Mouse (Mus musculus): ENCODE data around the gene Rilpl1. TPM values are rescaled to one million over a fixed set of nuclear protein-coding genes. Genes with fewer than 3 reads are reported as not detected.
A peak's percentile ranks its signal among the peaks of the same experiment; 100 is the strongest.
"Not testable (repeated sequence)": the region's sequence is repeated elsewhere in the genome, so short reads cannot be mapped to it uniquely, and the experiment has no call there.

Rilpl1 gene
- total RNA-seq (2015; ENCODE audit: low replicate concordance) (not detected in 2 replicates), total RNA-seq (2017; ENCODE audit: low replicate concordance) (not detected in 2 replicates)

DNA sequence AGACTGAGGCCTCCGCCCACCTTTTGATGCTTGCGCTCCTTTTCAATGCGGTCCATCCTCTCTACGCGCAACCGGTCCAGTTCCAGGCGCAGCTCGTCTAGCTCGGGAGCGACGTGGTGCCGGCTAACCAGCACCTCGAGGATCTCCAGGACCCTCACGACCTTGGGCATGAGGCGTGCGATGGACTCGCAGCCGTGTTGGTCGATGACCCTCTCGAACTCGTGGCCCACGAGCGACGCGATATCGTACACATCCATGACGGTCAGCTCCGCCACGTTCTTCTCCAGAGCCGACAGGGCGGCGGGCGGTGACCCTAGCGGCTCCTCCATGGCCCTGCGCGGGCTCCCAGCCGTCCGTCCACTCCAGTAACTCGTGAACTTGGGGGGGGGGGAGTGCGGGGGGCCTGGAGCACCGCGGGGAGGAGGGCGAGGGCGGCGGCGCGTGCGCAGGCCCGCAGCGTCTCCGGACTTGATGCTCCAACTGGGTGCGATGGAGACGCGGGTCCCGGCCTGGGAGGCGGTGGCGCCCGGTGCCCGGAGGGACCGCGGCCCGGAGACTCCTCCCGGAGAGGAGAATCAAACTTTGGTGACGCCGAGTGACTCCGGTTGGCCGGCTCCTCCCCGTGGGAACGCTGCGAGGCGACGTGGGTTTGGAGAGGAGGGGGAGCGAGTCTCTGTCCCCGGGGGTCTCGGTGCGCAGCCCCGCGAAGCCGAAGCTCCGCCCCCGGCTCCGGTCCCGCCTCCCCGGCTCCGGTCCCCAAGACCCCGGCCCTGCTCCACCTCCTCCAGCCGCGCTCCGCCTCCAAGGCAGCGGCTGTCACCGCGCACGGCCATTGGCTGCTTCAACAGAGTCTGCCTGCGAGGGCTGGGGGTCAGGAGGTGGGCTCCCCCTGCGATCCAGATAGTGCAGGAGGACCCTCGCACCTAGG lies at the start of gene Rilpl1:
Gene Rilpl1, minus strand, starts transcription at position 737 of the 928 bp plus-strand sequence.
- no peak for ATAC-seq (replicated peaks; ENCODE audit: low FRiP score, poor library complexity, severe bottlenecking)

DNA sequence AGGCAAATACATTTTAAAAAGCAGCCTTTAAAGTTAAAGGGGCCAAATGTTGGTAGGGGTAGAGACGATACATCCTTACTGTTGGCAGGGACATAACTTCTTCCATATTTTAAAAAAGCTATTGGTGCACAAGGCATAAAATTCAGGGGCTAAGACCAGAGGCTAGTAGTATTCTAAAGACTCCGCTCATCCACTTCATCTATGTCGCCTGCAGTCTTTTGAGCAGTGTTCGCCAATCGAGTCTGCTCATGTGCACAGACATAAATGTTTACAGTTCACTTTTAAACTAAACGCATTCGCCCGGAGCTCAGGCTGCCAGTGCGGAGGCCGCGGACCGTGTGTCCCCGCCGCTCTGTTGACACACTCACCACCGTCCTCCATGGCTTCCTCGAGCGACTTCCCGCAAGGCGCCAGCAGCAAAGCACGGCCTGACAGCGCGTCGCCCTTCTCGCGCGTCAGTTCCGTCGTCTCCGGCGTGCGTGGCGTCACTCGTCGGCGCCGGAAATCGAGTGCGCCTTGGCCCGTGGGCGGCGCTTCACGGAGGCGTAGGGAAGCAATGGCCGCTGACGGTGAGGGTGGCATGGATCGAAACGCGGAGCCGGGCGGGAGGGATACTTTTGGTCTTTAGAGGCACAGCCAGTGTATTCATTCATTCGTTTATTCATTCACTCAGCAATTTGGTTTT lies 47.6 kb upstream of the Rilpl1 start, which contains the start of the genes Eif2b1 and Gtf2h3:
Gene Eif2b1, minus strand, starts transcription at position 499 of the 685 bp plus-strand sequence.
Gene Gtf2h3, plus strand, starts transcription at position 508 of the 685 bp plus-strand sequence.
- ATAC-seq (replicated peaks; ENCODE audit: low FRiP score, poor library complexity, severe bottlenecking), result peak; percentile 100

DNA sequence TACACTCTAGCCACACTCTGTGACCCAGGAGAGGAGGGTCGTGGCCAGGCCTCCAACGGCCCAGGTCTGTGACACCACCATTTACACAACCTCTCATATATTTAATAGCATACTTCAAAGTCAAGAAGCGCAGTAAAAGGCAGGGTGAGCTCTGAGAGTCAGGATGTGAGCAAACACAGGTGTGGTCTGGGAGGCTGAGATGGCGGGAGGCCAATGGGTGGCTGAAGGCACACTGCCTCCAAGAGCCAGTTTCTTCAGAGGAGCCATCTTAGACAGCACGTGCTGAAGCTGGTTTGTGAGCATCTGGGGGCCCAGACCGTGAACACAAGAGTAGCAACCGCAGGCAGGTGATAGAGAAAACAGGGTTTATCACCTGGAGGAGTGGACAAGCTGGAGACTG lies 44.3 kb upstream of the Rilpl1 start:
- no peak for ATAC-seq (replicated peaks; ENCODE audit: low FRiP score, poor library complexity, severe bottlenecking)

DNA sequence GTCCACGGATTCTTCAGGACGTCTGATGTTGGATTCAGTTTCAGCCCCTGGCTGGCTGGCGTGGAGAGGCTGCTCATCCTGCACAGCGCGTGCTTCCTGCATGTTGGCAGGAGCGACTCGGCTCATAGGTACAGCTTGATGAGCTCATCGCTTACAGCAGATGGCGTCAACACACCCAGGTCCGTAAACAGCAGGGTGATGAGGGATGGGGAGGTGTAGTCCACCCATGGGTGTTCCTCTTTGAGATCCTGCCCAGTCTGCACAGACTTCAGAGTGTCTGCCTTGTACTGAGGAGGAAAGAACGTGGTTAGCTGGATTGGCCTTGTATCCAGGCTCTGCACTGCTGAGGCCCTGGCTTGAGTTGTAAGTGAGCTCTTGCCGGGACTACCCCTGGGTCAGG lies 39.9 kb upstream of the Rilpl1 start:
- ATAC-seq (replicated peaks; ENCODE audit: low FRiP score, poor library complexity, severe bottlenecking), result no peak

DNA sequence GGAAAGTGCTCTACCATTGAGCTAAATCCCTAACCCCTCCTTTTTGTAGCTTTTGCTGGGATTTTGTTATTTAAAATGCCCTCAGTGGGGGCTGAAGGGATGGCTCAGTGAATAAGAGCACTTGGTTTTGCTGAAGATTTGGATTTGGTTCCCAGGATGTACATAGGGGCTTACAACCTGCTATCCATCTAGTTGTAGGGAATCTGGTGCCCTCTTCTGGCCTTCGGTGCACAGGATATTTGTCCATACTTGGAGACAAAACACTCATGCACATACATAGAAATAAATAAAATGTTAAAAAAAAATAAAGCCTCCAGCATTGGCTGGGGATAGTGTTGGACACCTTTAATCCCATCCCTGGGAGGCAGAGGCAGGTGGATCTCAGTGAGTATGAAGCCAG lies 24.0 kb upstream of the Rilpl1 start:
- no peak for ATAC-seq (replicated peaks; ENCODE audit: low FRiP score, poor library complexity, severe bottlenecking)

DNA sequence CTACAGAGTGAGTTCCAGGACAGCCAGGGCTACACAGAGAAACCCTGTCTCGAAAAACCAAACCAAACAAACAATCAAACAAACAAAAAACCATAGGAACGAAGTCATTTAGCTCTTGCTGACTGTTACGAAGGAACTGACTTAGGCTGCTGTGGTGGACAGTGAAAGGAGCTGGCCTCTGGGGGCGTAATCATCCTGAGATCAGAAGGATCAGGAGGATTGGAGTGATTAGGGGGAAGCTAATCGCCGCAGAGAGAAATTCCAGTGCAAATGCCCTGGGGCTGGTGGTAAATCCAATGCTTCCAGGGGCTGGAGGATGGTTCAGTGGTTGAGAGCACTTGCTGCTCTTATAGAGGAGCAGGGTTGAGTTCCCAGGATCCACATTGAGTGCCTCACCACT lies 22.4 kb upstream of the Rilpl1 start:
- ATAC-seq (replicated peaks; ENCODE audit: low FRiP score, poor library complexity, severe bottlenecking), result no peak

DNA sequence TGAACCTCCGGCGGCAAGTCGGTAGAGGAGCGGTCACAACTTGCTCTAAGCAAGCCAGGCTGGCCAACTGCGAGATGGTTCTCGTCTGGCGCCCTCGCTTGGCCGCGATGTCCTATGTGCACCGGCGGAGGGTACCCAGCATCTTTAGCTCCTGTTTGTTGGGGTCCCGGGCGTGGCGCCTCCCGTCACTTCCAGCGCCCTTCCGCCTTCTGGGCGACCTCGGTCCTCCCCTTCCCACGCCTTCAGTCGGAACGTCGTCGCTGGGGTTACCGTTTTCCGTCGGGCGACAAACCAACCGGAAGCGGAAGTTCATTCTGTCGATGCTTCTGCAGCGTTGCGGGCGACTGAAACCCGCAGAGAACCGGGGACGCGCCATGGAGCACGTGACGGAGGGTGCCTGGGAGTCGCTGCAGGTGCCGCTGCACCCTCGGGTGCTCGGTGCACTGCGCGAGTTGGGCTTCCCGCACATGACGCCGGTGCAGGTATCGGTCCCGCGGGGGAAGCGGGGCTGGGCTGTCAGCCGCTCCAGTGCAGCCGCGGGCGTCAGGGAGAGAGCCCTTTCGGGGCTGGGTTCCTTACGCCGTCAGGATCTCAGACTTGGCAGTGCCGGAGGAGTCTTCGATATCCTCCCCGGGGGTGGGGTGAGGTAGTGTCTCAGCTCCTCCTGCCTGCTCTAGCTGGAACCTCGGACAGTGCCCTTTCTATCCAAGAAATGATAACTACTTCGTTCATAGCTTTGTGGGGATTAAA lies 21.5 kb upstream of the Rilpl1 start, which contains the start of gene Ddx55:
Gene Ddx55, plus strand, starts transcription at position 307 of the 750 bp plus-strand sequence.
- peak; percentile 96 for ATAC-seq (replicated peaks; ENCODE audit: low FRiP score, poor library complexity, severe bottlenecking)

DNA sequence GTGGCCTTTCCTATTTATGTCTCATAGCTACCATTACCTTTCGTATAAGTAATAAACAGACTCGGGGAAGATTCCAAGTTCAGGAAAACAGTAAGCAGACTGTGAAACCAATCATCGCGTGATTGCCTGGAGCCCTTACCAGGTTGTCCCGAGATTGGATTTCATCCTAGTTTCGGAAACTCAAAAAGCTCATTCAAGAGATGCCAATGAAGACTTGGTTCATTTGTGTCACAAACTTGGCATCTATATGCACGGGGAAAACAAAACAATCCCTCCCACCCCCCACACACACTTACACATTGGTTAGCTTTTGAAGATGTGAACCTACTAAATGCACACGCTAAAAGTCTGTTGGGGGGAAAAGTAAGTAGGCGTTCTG lies 20.9 kb upstream of the Rilpl1 start:
- ATAC-seq (replicated peaks; ENCODE audit: low FRiP score, poor library complexity, severe bottlenecking), result no peak

DNA sequence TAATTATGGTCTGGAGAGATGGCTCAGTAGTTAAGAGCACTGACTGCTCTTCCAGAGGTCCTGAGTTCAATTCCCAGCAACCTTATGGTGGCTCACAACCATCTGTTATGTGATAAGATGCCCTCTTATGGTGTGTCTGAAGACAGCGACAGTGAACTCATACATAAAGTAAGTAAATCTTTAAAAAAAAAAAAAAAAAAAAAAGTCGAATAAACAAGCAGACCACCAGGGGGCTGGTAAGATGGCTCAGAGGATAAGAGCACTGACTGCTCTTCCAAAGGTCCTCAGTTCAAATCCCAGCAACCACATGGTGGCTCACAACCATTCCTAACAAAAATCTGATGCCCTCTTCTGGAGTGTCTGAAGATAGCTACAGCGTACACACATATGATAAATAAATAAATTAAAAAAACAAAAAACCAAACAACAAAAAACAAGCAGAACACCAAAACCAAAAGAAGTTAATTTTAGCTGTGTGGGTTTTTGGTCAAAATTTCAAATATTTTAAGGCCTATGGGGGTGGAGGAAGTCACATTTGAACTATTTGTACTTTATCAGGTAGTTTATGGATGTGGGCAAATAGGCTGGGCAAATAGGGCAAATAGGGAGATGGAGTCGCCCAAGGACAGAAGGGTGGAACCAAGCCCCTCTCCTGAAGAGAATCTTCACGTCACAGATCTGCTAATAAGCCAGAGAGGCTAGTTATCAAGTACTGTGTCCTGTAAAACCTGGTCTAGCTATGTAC lies 20.3 kb upstream of the Rilpl1 start:
- not testable (repeated sequence) for ATAC-seq (replicated peaks; ENCODE audit: low FRiP score, poor library complexity, severe bottlenecking)

DNA sequence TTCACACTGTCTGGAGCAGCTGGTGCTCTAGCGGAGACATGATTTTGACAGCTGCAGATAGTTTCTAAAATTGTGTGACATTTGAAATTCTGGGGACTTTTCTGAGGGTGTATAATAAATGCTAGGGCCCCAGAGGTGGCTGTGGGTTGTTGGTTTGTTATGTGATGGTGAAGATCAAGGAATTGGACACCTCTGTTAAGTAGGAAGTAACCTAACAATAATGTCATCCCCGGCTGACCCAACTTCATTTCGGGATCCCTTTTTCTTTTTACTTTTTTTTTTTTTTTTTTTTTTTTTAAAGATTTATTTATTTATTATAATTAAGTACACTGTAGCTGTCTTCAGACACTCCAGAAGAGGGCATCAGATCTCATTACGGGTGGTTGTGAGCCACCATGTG lies 19.5 kb upstream of the Rilpl1 start:
- ATAC-seq (replicated peaks; ENCODE audit: low FRiP score, poor library complexity, severe bottlenecking), result not testable (repeated sequence)

DNA sequence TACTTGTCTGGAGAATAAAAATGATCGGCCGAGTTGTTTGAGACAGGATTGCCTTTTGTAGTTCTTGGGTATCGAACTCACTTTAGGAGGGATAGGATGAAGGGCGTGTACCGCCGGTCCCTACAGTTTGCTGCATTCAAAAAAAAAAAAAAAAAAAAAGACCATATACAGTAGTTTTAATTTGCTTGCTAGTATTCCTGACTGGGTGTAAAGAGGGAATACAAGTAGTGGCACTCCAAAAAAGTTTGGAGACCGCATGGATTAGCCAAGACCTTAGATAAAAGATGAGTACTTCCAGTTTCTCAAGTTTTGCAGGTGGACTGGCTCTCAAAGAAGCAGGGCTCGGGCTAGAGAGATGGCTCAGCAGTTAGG lies 10.4 kb upstream of the Rilpl1 start:
- no peak for ATAC-seq (replicated peaks; ENCODE audit: low FRiP score, poor library complexity, severe bottlenecking)

DNA sequence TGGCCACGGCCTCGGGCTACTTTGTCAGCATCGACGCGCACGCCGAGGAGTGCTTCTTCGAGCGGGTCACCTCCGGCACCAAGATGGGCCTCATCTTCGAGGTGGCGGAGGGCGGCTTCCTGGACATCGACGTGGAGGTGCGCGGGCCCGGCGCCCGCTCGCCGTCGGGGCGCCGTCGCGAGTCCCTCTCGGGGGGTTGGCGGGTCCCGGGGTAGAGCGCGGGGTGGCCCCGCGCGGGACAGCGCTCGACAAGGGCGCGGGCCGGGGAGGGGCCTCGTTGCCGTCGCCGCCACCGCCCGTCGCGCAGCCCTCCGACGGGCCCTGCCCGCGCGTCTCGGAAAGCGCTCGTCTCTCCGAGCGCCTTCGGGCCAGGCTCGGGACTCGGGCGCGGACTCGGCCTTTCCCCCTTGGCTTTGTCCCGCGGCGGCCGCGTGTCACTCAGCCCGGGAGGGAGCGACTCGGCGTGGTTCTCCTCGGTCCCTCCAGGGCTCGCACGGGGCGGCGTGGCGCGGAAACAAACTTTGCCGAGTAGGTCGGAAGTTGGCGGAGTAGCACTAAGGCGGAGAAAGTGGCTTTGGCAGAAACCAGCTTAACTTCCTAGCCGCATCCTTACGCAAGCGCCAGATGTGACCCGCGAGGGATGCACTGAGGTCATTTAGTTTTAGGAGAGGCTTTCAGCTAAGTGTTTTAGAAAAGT lies 9.9 kb upstream of the Rilpl1 start:
- ATAC-seq (replicated peaks; ENCODE audit: low FRiP score, poor library complexity, severe bottlenecking), result peak; percentile 77

DNA sequence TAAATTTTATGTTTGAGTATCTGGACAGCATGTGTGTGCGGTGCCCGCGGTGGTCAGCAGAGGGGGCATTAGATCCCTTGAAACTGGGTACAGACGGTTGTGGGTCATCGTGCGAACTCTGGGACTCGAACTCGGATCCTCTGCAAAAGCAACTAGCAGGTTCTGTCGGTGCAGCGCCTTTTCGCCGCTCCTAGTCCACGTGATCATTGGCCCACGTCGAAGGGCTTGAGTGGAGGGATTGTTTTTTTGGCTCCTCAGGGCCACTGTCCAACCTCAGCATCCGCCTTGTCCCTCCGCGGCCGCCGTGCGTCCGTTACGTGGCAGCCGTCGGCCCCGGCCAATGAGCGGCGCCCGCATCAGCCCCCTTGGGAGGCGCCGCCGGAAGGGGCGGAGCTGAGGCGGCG lies 9.2 kb upstream of the Rilpl1 start, which contains the start of gene Tmed2:
Gene Tmed2, plus strand, starts transcription at position 313 of the 404 bp plus-strand sequence.
- ATAC-seq (replicated peaks; ENCODE audit: low FRiP score, poor library complexity, severe bottlenecking), result peak; percentile 98

DNA sequence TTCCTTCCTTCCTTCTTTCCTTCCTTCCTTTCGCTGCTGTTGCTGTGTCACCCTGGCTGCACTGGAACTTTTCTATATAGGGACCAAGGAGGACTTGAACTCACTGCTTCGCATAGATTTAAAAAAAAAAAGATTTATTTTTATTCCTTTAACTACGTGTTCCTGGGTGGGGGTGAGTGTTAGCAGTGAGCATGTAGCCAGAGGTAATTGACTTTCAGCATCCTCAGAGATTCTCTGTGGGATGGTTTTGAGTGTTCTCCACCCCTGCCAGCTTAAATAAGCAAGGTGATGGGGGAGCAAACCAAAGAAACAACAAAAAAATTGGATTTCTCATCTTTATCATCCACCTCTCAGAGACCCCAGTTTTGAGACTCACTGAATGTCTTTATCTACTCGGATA lies 8.7 kb upstream of the Rilpl1 start:
- no peak for ATAC-seq (replicated peaks; ENCODE audit: low FRiP score, poor library complexity, severe bottlenecking)

DNA sequence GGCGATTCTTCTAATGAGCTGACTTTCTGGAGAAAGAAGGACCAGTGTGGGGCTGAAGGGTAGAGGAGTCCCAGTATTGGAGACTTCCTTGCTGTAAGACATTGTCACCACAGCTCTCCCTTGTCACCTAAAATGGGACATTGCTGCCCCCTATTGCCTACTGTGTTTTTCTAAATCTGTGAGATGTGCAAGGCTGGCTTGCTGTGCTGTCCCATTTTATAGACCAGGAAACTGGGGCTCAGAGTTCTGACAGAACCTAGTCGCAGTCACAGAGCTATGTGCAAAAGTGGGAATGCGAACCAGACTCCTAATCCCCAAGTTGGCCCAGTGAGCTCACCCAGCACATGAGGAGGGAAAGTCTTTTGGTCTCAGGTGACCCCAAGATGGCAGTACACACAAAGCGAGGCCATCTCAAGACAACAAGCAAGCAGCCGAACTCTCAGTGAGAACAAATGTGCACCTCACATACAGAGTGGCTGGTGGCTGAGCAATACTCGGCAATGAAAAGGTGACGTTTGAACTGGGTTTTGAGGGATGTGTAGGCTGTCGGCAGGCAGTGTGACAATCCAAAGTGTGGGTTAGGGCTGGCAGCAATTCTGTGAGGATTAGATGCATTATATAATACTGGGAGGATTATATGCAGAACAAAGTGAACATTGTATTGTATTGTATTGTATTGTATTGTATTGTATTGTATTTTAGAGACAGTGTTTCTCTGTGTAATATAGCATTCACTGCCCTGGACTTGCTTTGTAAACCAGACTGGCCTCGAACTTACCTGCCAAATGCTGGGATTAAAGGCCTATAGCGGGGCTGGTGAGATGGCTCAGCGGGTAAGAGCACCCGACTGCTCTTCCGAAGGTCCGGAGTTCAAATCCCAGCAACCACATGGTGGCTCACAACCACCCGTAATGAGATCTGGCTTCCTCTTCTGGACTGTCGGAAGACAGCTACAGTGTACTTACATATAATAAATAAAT lies 7.9 kb upstream of the Rilpl1 start:
- ATAC-seq (replicated peaks; ENCODE audit: low FRiP score, poor library complexity, severe bottlenecking), result no peak

DNA sequence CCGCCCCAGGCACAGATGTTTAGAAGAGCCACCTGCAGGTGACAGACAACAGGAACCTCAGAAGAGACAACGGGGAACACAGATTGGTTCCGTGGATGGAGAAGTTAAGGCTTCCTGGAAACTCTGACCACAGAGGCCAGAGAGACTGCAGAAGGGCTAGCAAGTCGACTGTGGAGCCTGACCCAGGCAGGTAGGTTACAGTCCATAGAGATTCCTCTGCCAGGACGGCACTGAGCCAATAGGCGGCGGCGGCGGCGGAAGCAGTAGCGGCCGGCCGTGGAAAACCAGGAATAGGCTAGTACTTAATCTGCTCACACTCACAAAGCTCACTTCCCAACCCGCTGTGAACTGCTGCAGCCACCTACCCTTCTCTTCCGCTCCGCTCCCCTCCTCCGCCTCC lies 5.6 kb upstream of the Rilpl1 start:
- no peak for ATAC-seq (replicated peaks; ENCODE audit: low FRiP score, poor library complexity, severe bottlenecking)

DNA sequence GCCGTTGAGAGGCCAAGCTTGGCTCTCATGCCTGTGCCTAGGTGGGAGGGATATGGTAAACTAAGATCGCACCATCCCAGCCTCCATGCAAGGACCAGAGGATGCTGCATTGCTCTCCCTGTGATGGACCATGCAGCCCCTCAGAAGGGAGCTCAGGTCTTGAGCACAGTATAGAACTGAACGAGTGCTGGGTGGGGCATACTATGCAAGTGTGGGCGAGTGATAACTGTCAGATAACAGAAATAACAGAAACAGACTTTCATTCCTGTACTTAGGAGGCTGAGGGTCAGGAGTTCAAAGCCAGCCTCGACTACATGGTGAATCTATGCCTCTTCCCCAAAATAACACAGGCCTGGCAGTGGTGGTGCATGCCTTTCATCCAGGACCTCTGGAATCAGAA lies 3.8 kb upstream of the Rilpl1 start:
- ATAC-seq (replicated peaks; ENCODE audit: low FRiP score, poor library complexity, severe bottlenecking), result no peak

DNA sequence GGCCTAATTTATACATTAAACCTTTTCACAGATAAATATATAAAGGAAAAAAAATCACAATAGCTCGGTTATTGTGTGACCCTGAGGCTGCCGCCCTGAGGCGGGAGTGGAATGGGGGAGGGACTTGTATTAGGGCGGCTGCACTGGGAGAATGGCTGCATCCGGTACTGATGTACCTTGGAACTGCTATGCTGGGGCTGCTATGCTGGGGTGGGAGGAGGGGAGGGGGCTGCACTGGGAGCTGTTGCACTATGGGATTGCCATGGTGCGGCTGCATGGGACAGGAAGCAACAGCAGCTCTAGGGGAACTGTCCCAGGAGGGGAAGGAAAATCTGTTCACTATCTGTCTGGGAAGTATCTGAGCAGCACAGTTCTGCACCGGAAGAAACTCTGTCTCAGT lies 1.3 kb upstream of the Rilpl1 start:
- ATAC-seq (replicated peaks; ENCODE audit: low FRiP score, poor library complexity, severe bottlenecking), result no peak
